Mouse (Mus musculus) limb, embryonic 14.5 days (tissue): ENCODE measurements at regions not wholly inside any gene's neighbourhood (a gene's known extent, or its start where the extent isn't known, plus 50 kb on each side); places are given as distances from the start of the nearest gene placed in this dataset.

Experiments used
- ATAC-seq: fragments of 200-750 bp; cut with Nextera tagmentation; 2 replicates; pipeline ENCODE4 v1.8.0; 2017; ENCODE audit warnings: low read depth, moderate number of reproducible peaks, moderate TSS enrichment; ENCODE audit not compliant: low FRiP score
- DNase-seq: peaks from one replicate; pipeline ENCODE4 v3.0.0-alpha.2; 2015; ENCODE audit warnings: low spot score
- H3K27ac ChIP-seq: fragments of 300-500 bp; sonication (generic); replicated peaks from 2 replicates; pipeline ENCODE4 v1.5.1; 2014; ENCODE audit warnings: low read depth, mild to moderate bottlenecking, low read length, moderate library complexity, mixed read lengths
- H3K27me3 ChIP-seq: fragments of 300-500 bp; sonication (generic); 2 replicates; pipeline ENCODE4 v1.6.1; 2014; ENCODE audit warnings: low read length, mixed read lengths; ENCODE audit not compliant: control insufficient read depth, insufficient read depth
- H3K36me3 ChIP-seq: fragments of 300-500 bp; sonication (generic); 2 replicates; pipeline ENCODE4 v1.6.1; 2014; ENCODE audit warnings: mild to moderate bottlenecking, low read length, moderate library complexity, mixed read lengths; ENCODE audit not compliant: control insufficient read depth, insufficient read depth
- H3K4me1 ChIP-seq: fragments of 300-500 bp; sonication (generic); 2 replicates; pipeline ENCODE4 v1.6.1; 2014; ENCODE audit warnings: antibody characterized with exemption, low read length, mixed read lengths; ENCODE audit not compliant: control insufficient read depth, insufficient read depth
- H3K4me2 ChIP-seq: fragments of 300-500 bp; sonication (generic); replicated peaks from 2 replicates; pipeline ENCODE4 v1.6.1; 2014; ENCODE audit warnings: low read depth, mild to moderate bottlenecking, low read length, moderate library complexity; ENCODE audit not compliant: severe bottlenecking
- H3K4me3 ChIP-seq: fragments of 300-500 bp; sonication (generic); replicated peaks from 2 replicates; pipeline ENCODE4 v1.5.1; 2014; ENCODE audit warnings: low read length
- H3K9ac ChIP-seq: fragments of 300-500 bp; sonication (generic); 2 replicates; pipeline ENCODE4 v1.6.1; 2014; ENCODE audit warnings: mild to moderate bottlenecking, low read depth, low read length, moderate library complexity; ENCODE audit not compliant: severe bottlenecking
- H3K9me3 ChIP-seq: fragments of 300-500 bp; sonication (generic); 2 replicates; pipeline ENCODE4 v1.6.1; 2016; ENCODE audit warnings: low read length; ENCODE audit not compliant: control insufficient read depth
- POLR2A ChIP-seq: fragments of 200-500 bp; IDR thresholded peaks from 2 replicates; pipeline ENCODE4 v1.8.0; 2012; ENCODE audit warnings: inconsistent platforms, mild to moderate bottlenecking, moderate library complexity, borderline replicate concordance; ENCODE audit not compliant: insufficient read depth, insufficient read length; ENCODE audit errors: extremely low read depth
- WGBS: fragments of 180-500 bp; shearing (Covaris S2); extraction: QIAGEN DNeasy Blood & Tissue Kit; methylation state at CpG from one replicate; pipeline ENCODE4 v1.1.7; 2014; 5-methylcytosine and 5-hydroxymethylcytosine counted together

GRCm38 (mm10) chr17:52196811-52197210, 363.7 kb upstream of the Satb1 start:
- no peak for ATAC-seq
- no peak for DNase-seq
- Histone ChIP-seq H3K27ac (no peak overlapping the region), H3K4me3 (no peak overlapping the region), H3K27me3 (no peaks in the 10 kb centered on the region), H3K4me1 (no peaks in the 10 kb centered on the region), H3K36me3 (no peaks in the 10 kb centered on the region), H3K9me3 (no peaks in the 10 kb centered on the region), H3K4me2 (no peak overlapping the region), H3K9ac (no peak overlapping the region)
- WGBS = 84% methylated on average over 5 of the region's 5 CpGs
- no peak for TF ChIP-seq POLR2A

DNA sequence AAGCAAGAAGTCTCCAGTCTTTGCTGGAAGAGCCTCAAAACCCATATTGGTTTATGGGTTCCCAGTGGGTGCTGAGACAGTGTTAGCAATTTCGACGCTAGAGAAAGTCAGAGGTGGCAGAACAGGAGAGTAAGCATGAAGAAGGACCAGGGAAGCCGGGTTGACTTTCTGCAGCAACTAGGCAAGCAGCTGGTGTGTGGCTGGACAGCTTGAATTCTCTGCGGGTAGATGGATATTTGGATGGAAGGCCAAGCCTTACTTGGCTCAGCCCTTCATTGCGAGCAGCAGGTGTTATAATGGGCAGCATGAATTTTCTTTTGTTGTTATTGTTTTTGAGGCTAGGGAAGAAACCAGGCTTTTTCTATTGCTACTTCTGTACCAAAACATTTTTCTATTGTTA, 362.7 kb upstream of the Satb1 start:
- Histone ChIP-seq H3K36me3 (no peaks in the 10 kb centered on the region), H3K4me1 (no peaks in the 10 kb centered on the region), H3K4me3 (no peak overlapping the region), H3K27ac (no peak overlapping the region), H3K4me2 (no peak overlapping the region), H3K9me3 (no peaks in the 10 kb centered on the region), H3K27me3 (no peaks in the 10 kb centered on the region), H3K9ac (no peak overlapping the region)
- DNase-seq = no peak
- TF ChIP-seq POLR2A = no peak
- WGBS = 90% methylated on average over 5 of the region's 5 CpGs
- no peak for ATAC-seq

DNA sequence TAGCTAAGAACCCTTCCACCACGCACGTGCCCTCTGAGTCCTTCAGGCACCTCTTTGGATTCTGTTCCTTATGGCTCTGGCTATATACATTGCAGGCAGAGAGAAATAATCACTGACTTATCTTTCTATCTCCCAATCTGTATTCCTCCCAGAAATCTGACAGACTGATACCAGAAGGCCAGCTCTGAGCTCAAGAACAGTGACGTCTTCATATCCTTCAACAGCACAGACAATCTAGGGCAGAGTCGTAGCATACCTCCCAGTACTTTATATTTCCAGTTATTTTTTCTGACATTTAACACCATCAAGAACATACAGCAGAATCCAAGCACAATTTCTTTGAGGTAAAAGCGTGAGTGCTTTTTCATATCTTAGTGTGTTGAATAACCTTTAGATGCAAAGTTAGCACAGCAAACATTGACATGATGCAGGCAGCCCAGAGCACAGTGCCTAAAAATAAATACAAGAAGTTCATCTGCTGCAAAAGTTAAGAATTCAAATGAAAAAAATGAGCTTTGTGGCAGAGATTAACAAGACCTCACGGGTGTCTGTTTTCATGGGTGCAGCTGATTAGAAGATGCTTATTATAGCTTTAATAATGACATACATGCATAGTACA, 358.1 kb upstream of the Satb1 start:
- Histone ChIP-seq H3K27me3 (no peaks in the 10 kb centered on the region), H3K4me1 (no peaks in the 10 kb centered on the region), H3K27ac (no peak overlapping the region), H3K36me3 (no peaks in the 10 kb centered on the region), H3K4me3 (no peak overlapping the region), H3K9ac (no peak overlapping the region), H3K9me3 (no peaks in the 10 kb centered on the region), H3K4me2 (no peak overlapping the region)
- ATAC-seq (no peak), DNase-seq (no peak)
- 85% methylated on average over 6 of the region's 6 CpGs for WGBS
- no peak for TF ChIP-seq POLR2A

- Histone ChIP-seq H3K36me3 (no peaks in the 10 kb centered on the region), H3K4me2 (no peak overlapping the region), H3K4me3 (no peak overlapping the region), H3K27me3 (no peaks in the 10 kb centered on the region), H3K27ac (no peak overlapping the region), H3K4me1 (no peaks in the 10 kb centered on the region), H3K9me3 (no peaks in the 10 kb centered on the region), H3K9ac (no peak overlapping the region)
- no peak for TF ChIP-seq POLR2A
- ATAC-seq = no peak
- peak; percentile 52 for DNase-seq
- 25% methylated on average over 3 of the region's 3 CpGs for WGBS
Measured at GRCm38 (mm10) chr17:52182706-52183105, 349.6 kb upstream of the Satb1 start.

- ATAC-seq (no peak), DNase-seq (no peak)
- H3K4me2 ChIP-seq = no peak overlapping the region
- no peak overlapping the region for H3K27ac ChIP-seq
- no peaks in the 10 kb centered on the region for H3K4me1 ChIP-seq
- no peak overlapping the region for H3K9ac ChIP-seq
- no peaks in the 10 kb centered on the region for H3K27me3 ChIP-seq
- TF ChIP-seq POLR2A = no peak
- 68% methylated on average over 2 of the region's 2 CpGs for WGBS
- no peak overlapping the region for H3K4me3 ChIP-seq
- no peaks in the 10 kb centered on the region for H3K9me3 ChIP-seq
- no peaks in the 10 kb centered on the region for H3K36me3 ChIP-seq
Measured at GRCm38 (mm10) chr17:52177996-52178395, 344.9 kb upstream of the Satb1 start.
